Mouse (Mus musculus) lung, postnatal 0 days (tissue): ENCODE results near the gene Car5a.

Source experiments
- CTCF ChIP-seq: IDR thresholded peaks from 2 replicates; pipeline ENCODE4 v1.5.1; 2016; ENCODE audit warnings: antibody characterized with exemption, mild to moderate bottlenecking
- EP300 ChIP-seq: IDR thresholded peaks from 2 replicates; pipeline ENCODE4 v1.6.1; 2016; ENCODE audit warnings: antibody characterized with exemption, mild to moderate bottlenecking, control low read depth

DNA sequence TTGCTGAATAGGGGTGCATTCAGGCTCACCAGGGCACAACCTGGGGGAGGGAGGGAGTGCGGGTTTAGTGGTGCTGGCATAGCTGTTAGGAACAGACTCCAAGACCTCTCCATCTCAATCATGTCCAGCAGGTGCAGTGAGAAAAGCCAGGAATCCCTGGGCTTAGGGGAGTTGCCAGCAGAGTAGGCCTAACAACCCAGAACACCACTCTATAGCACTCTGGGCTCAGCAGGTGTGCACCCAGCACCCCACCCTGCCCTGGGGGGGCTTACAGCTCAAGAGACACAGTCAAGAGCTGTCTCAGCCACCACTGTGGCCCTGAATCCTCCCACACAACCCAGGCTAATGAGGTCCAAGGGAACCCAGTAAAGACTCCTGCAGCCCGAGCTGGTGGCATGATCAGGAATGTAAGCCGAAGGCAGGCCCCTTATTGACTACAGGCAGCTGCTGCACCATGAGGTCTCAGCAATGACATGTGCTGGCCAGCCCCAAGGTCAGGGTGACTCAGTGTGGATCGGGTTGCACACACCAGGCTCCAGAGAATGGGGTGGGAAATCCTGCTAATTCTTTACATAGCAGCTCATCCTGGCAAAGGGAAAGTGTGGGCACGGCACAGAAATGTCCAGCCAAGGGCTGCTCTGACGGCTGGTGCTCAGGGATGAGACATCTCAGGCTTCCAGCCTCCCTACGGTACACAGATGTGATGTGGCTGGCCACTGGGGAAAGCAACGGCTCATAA is 43.0 kb downstream of the Car5a start:
- TF ChIP-seq CTCF (no peak), EP300 (no peak)
